Mouse (Mus musculus) CD8-positive naive resting alpha-beta T cell, adult 2 months (primary cell): Measurements from ENCODE around the gene 4930404N11Rik.

Experiments used
- DNase-seq, 2 experiments: peaks; one replicate each; pipeline ENCODE4 v3.0.0; 2022; ENCODE audit warnings: low read depth in 2 of 2, low spot score in 2 of 2

Gene 4930404N11Rik

GRCm38 (mm10) chr10:81365672-81366476 is at the start of gene 4930404N11Rik:
TSS of gene 4930404N11Rik (minus strand) at chr10:81365816.
- no peak for DNase-seq

GRCm38 (mm10) chr10:81415146-81415545 is 49.5 kb upstream of the 4930404N11Rik start:
- DNase-seq: no peak

- DNase-seq: no peak
These were observed 49.1 kb upstream of the 4930404N11Rik start for GRCm38 (mm10) chr10:81414682-81415081.

GRCm38 (mm10) chr10:81413310-81414261 is 48.0 kb upstream of the 4930404N11Rik start:
- no peak for DNase-seq

GRCm38 (mm10) chr10:81412586-81413309 is 47.1 kb upstream of the 4930404N11Rik start:
- DNase-seq: no peak

- DNase-seq: no peak
These were observed 46.1 kb upstream of the 4930404N11Rik start for GRCm38 (mm10) chr10:81411471-81412400.

GRCm38 (mm10) chr10:81410981-81411380 is 45.4 kb upstream of the 4930404N11Rik start:
- DNase-seq: no peak

- DNase-seq: no peak
These were observed 44.7 kb upstream of the 4930404N11Rik start for GRCm38 (mm10) chr10:81410350-81410749.

GRCm38 (mm10) chr10:81409330-81409729 is 43.7 kb upstream of the 4930404N11Rik start:
- DNase-seq: no peak

GRCm38 (mm10) chr10:81408871-81409291 is 43.3 kb upstream of the 4930404N11Rik start:
- DNase-seq: peak; percentile 42 to 60

- no peak for DNase-seq
These were observed 42.8 kb upstream of the 4930404N11Rik start for GRCm38 (mm10) chr10:81408424-81408729.

- DNase-seq: peak in 1 of 2 experiments; percentile 44
These were observed 42.2 kb upstream of the 4930404N11Rik start for GRCm38 (mm10) chr10:81407539-81408423.

GRCm38 (mm10) chr10:81406504-81407440 is 41.2 kb upstream of the 4930404N11Rik start:
- no peak for DNase-seq

GRCm38 (mm10) chr10:81405588-81406201 is 40.1 kb upstream of the 4930404N11Rik start:
- DNase-seq: peak; percentile 55 to 77

GRCm38 (mm10) chr10:81404720-81405119 is 39.1 kb upstream of the 4930404N11Rik start:
- no peak for DNase-seq

- DNase-seq: no peak
These were observed 38.5 kb upstream of the 4930404N11Rik start for GRCm38 (mm10) chr10:81404082-81404481.

GRCm38 (mm10) chr10:81403511-81403910 is 37.9 kb upstream of the 4930404N11Rik start:
- no peak for DNase-seq
